Mouse (Mus musculus) urinary bladder, postnatal 14 days (tissue): ENCODE data around the gene Ptpra.
A peak's percentile ranks its signal among the peaks of the same experiment; 100 is the strongest.

Experiments
- DNase-seq: peaks from one replicate; pipeline ENCODE4 v3.0.0; 2021; ENCODE audit warnings: low spot score

Ptpra gene

GRCm38 (mm10) chr2:130442162-130442561 is 7.9 kb upstream of the Ptpra start:
- no peak for DNase-seq

GRCm38 (mm10) chr2:130448449-130448848 is 1.6 kb upstream of the Ptpra start:
- no peak for DNase-seq

- no peak for DNase-seq
These were observed 871 bp upstream of the Ptpra start for GRCm38 (mm10) chr2:130449021-130449793.

DNA sequence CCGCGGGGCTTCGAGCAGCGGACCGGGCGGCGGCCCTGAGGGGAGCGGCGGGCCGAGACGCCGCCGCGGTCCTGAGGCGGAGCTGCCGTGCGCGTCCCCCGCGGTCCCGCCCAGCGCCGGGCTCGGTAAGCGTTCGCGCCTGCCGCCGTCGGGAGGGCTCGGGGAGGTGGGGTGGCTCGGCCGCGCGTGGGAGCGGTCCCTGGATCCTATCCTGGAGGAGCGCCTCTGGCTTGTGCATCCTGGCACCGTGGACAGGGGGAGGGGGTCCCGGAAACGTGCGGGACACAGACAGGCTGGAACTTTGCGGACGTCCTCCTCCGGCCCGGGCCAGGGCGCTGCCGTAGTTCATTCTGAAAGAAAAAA is 337 bp downstream of the Ptpra start:
- DNase-seq, result peak; percentile 72

DNA sequence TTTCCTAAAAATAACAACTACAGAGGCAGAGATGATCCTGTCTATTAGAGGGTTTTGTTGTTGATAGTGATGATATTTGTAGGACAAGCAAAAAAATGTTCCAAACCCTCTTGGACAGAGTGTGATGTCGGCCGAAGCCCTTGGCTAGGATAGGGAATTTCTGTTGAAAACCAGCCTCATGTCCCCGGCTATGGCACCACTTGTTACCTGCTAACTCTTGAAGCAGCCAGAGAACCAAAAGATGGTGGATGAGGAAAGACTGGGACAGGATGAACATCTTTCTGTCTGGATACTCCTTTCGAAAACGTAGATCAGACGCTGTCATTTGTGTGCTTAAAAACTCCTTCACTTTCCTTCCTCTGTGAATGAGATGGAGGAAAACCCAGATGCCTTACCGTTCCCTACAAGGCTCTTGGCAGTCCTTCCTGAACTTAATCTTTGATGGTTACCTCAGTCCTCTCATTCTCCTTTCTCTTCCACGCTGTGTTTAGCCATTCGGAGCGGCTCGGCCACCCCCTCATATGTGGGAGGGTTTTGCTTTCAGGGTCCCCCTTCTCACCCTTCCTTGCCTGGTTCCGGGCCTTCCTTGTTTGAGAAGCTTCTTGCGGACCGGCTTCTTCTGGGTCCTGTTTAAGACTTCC is 1.1 kb downstream of the Ptpra start:
- no peak for DNase-seq

- no peak for DNase-seq
These were observed 1.6 kb downstream of the Ptpra start for GRCm38 (mm10) chr2:130451727-130452090.

GRCm38 (mm10) chr2:130452266-130452665 is 2.2 kb downstream of the Ptpra start:
- DNase-seq, result no peak

DNA sequence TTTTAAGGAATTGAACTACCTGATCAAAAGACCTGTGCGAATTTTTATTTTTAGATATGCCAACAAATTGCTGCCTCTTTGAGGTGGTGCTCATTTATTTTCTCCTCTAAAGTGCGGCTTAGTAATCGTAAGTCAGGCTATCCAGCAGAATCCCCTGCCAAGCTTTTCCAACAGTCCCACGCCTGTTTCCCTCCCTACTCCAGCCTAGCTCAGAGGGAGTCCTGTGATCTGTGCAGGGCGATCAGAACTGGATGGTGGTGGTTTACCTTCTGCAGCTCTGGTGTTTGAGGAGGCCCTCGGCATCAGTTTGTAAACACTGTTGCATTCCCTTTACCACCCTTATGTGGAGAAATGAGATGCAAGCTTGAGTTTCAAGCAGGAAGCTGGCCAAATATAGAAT is 3.3 kb downstream of the Ptpra start:
- DNase-seq, result no peak

GRCm38 (mm10) chr2:130454748-130455370 is 4.8 kb downstream of the Ptpra start:
- no peak for DNase-seq

- no peak for DNase-seq
These were observed 7.8 kb downstream of the Ptpra start for GRCm38 (mm10) chr2:130457871-130458270.

- no peak for DNase-seq
These were observed 9.5 kb downstream of the Ptpra start for GRCm38 (mm10) chr2:130459576-130459975.

DNA sequence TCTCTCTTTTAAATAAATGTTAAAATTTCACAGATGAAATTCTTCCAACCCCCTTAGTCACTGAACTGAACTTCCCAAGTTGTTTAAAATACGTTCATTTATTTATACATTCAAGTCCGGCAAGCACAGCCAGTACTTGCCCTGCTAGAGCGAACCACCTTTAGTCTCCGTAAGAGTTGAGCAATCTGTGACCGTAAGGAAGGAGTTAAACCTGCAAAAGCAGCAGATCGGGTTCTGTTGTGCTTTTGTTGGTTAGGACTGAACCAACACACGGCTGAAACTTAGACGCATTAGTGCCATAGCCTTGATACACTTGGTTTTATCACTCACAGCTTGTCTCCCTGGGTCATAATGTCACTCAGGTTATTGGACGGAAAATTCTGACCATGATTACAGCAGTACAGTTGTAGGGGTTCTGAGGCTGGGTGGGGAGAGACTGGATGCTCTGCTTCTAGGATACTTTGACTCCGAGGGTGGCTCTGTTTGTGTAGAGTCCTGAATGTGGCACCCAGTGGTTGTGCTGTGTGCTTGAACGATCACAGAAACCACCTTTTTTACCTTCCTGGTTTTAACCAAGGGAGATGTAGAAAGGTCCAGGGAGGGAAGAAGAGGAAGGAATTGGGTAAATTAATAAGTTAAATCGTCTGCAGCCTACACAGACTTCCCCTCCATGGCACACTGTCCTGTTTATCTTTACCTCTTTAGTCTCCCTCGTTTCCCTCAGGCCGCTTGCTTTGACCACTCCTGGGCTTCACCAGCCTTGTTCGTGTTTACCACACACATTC is 11.4 kb downstream of the Ptpra start:
- no peak for DNase-seq

GRCm38 (mm10) chr2:130466438-130466837 is 16.4 kb downstream of the Ptpra start:
- DNase-seq, result no peak

DNA sequence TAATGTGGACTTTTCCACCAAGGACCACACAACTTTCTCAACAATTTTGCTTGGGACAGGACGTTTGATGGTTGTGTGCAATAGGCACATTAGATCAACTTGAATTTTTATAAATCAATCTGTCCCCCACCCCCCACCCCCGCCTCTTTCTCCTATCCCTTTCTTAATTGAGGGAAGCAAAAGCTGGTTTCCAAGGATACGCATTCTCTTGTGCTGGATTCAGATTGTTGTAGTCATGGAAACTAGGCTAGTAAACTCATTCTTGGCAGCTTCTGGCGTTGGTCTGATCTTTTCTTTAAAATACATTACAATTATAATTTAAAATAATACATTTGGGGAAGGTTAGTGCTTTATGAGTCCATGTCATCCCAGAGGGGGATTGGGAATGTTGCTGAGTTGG is 19.3 kb downstream of the Ptpra start:
- no peak for DNase-seq

GRCm38 (mm10) chr2:130469935-130470334 is 19.9 kb downstream of the Ptpra start:
- DNase-seq, result no peak

DNA sequence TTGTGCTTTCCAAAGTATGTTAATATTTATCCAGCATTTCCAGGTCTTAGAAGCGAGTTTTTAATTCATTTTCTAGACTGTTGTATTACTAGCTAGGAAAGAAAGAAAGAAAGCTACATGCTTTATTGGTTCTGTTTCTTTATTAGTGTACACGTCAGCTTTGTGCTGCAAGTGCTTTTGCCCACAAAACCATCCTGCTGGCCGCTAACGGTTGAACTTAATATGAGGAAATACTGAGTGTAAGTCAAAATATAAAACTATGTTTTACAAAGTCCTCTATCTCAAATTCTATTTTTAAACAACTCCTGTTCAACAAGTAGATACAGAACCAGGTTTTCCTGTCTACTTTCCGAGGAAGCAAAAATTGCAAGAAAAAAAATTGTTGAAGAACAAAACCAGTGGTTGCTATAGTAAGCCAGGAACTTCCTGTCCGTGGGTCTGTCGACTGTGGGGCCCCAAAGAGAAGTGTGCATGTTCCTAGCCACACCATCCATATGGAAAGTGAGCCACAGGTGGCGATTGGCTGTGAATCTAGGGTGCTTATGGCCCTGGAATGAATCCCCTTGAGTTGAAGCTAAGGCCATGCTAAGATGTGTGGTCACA is 22.9 kb downstream of the Ptpra start:
- no peak for DNase-seq

DNA sequence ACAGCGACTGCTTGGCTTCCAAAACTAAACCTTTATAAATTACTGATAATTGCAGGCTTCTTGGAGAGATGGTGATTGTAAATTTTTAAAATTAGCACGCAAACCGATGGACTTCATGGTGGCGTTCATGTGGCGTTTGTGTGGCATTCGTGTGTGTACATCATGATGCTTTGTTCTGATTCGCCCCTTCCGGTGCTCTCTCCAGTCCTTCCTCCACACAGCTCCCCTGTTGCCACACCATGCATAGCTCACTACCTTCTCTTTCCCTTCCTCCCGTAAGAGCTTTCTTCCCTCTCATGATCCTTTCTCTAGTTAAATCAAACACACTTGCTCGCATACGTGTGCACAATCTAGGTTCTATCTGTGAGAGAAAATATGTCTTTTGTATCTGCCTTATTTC is 25.7 kb downstream of the Ptpra start:
- DNase-seq, result no peak

DNA sequence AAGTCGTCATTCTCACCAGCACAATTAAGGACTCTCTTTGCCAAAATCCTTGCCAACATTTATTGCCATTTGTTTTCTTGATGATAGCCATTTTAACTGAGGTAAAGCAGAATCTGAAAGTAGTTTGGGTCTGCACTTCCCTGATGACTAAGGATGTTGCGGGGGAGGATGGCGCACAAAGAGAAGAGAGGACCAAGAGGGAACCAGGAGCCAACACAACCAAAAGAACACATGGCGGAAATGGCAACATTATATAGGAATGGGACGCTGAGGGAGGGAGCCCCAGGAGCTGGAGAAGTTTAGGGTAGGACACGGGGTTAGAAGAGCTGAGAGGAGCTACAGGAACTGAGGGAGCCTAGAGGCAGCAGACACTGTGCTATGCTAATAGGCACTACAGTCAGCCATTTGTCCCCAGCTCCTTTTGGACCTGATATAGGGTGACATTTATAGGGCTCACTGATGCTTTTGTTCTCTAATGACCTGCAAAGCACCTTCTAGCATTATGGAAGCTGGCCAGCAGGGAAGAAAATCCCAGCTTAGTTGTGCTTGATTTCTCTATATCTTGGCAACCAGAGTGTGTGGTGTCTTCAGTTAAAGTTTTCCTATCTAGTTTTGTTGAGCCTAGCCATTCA is 26.7 kb downstream of the Ptpra start:
- DNase-seq, result no peak

- no peak for DNase-seq
These were observed 32.1 kb downstream of the Ptpra start for GRCm38 (mm10) chr2:130482177-130482576.

GRCm38 (mm10) chr2:130482700-130483099 is 32.6 kb downstream of the Ptpra start:
- DNase-seq, result no peak

GRCm38 (mm10) chr2:130484206-130484605 is 34.1 kb downstream of the Ptpra start:
- DNase-seq, result no peak

- no peak for DNase-seq
These were observed 37.9 kb downstream of the Ptpra start for GRCm38 (mm10) chr2:130488002-130488401.
